Mouse (Mus musculus) liver, embryonic 11.5 days (tissue): ENCODE measurements around the gene Ptprt. TPM values are rescaled to one million over a fixed set of nuclear protein-coding genes. Genes with fewer than 3 reads are reported as not detected.

ENCODE experiments used
- ATAC-seq: fragments of 200-750 bp; cut with Nextera tagmentation; replicated peaks from 2 replicates; pipeline ENCODE4 v1.8.0; 2017; ENCODE audit warnings: moderate number of reproducible peaks, mild to moderate bottlenecking, moderate TSS enrichment, moderate library complexity; ENCODE audit not compliant: low FRiP score
- DNase-seq: peaks from one replicate; pipeline ENCODE4 v3.0.0-alpha.2; 2017; ENCODE audit warnings: low spot score
- H3K27ac ChIP-seq: fragments of 300-500 bp; sonication (generic); 2 replicates; pipeline ENCODE4 v1.5.1; 2014; ENCODE audit warnings: mild to moderate bottlenecking, low read depth, low read length, control low read depth
- H3K27me3 ChIP-seq: fragments of 300-500 bp; sonication (generic); replicated peaks from 2 replicates; pipeline ENCODE4 v1.6.1; 2014; ENCODE audit warnings: low read length, mixed read lengths; ENCODE audit not compliant: control insufficient read depth, insufficient read depth
- H3K36me3 ChIP-seq: fragments of 300-500 bp; sonication (generic); 2 replicates; pipeline ENCODE4 v1.6.1; 2014; ENCODE audit warnings: mild to moderate bottlenecking, low read length, moderate library complexity, mixed read lengths; ENCODE audit not compliant: control insufficient read depth, insufficient read depth
- H3K4me1 ChIP-seq: fragments of 300-500 bp; sonication (generic); replicated peaks from 2 replicates; pipeline ENCODE4 v1.6.1; 2014; ENCODE audit warnings: low read length, mixed read lengths; ENCODE audit not compliant: control insufficient read depth, insufficient read depth
- H3K4me2 ChIP-seq: fragments of 300-500 bp; sonication (generic); 2 replicates; pipeline ENCODE4 v1.6.1; 2014; ENCODE audit warnings: mild to moderate bottlenecking, control low read depth, moderate library complexity
- H3K4me3 ChIP-seq: fragments of 300-500 bp; sonication (generic); 2 replicates; pipeline ENCODE4 v1.5.1; 2014; ENCODE audit warnings: low read depth, low read length, control low read depth
- H3K9ac ChIP-seq: fragments of 300-500 bp; sonication (generic); 2 replicates; pipeline ENCODE4 v1.6.1; 2014; ENCODE audit warnings: low read depth, low read length, control low read depth
- H3K9me3 ChIP-seq: fragments of 300-500 bp; sonication (generic); 2 replicates; pipeline ENCODE4 v1.6.1; 2016; ENCODE audit warnings: low read length, inconsistent platforms, mixed read lengths; ENCODE audit not compliant: control insufficient read depth
- WGBS: fragments of 180-500 bp; shearing (Covaris S2); extraction: QIAGEN DNeasy Blood & Tissue Kit; methylation state at CpG from one replicate; pipeline ENCODE4 v1.1.7; 2014; 5-methylcytosine and 5-hydroxymethylcytosine counted together
- polyA plus RNA-seq: library from polyadenylated mRNA; unstranded; fragments of >200 nt; fragmentation: Nextera tagmentation; extraction: Ambion mirVana; gene quantifications from 2 replicates; pipeline ENCODE4 v1.2.1, GENCODE M21; 2014

Gene Ptprt
- polyA plus RNA-seq, 1 experiment from 2014 or later = 0.34 TPM

DNA sequence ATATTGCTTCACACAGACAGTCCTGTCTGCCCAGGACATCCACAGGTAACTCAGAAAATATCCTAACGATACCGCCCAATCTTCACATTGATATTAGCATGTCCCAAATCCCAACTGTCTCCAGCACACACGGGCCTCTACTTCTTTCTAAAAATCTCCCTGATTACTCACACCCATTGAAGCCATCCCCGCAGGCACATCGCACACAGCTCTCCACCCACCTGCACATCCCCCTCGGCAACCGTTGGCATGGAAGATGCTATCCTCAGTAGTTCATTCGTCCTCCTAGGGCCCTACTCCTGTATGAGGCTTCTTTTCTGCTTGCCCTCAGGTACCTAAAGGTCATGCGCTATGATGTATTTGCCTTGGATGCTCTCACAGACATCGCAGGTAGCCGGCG lies 89.9 kb downstream of the Ptprt start:
- Histone ChIP-seq H3K9ac (no peak overlapping the region), H3K36me3 (no peaks in the 10 kb centered on the region), H3K27me3 (no peaks in the 10 kb centered on the region), H3K4me3 (no peak overlapping the region), H3K4me2 (no peak overlapping the region), H3K4me1 (no peaks in the 10 kb centered on the region), H3K27ac (no peak overlapping the region), H3K9me3 (no peaks in the 10 kb centered on the region)
- DNase-seq (no peak), ATAC-seq (no peak)
- 84% methylated on average over 12 of the region's 12 CpGs for WGBS

DNA sequence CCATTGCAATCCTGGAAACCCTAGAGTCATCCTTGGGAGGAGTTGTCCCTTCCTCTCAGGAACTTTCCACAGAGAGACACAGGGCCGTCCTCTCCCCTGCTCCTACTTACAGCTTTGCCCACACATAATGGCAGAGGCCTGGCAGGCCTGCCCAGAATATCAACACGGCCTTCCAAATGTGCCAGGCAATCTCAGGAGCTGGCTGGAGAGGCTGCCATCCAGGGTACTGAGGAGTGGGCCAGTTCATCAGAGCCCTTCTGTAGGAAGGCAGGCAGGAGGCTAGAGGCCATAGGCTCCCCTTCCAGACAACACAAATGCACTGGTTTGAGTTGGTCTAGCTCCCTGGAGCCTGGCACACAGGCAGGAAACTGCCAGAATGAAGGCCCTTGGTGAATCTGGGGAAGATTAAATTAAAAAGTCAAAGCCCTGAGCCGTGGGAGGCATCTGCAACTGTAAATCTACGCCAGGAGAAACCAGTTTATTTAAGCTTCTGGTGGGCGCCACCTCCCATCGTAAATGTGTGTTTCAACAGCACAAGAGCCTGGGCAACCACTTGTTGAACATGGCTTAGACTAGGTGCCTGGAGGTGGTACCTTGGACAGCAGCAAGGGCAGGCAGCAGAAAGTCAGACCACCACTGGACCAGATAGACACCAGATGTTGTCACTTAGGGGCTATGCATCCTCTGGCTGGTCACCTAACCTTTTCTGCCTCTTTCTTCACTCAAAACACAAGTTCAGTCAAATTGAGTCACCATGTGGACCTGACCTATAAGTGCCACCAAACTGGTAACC lies 92.4 kb downstream of the Ptprt start:
- no peak for DNase-seq
- H3K27ac ChIP-seq = no peak overlapping the region

DNA sequence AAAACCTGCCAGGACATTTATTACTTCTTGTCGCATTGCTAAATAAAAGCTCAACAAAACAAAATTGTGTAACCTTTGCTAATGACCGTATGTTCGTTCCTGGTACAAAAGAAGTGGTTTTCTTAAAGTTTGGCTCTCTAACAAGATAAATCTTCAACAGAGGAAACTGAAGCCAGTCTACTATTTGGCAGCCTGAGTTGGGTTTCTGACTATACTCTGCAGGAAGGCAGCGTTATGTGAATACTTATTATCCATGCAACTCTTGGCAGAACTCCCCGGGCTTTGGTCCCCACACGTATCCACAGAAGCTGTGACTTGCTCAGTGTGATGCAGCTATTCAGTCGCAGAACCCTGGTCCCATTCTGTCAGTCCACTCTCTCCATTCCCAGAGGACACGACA lies 112.6 kb downstream of the Ptprt start:
- no peak for ATAC-seq
- no peak overlapping the region for H3K9ac ChIP-seq
- no peak overlapping the region for H3K27ac ChIP-seq
- H3K4me2 ChIP-seq = no peak overlapping the region
- no peak for DNase-seq
- no peaks in the 10 kb centered on the region for H3K9me3 ChIP-seq
- no peaks in the 10 kb centered on the region for H3K27me3 ChIP-seq
- H3K4me3 ChIP-seq = no peak overlapping the region
- no peaks in the 10 kb centered on the region for H3K36me3 ChIP-seq
- 87% methylated on average over 8 of the region's 8 CpGs for WGBS
- H3K4me1 ChIP-seq = no peaks in the 10 kb centered on the region

More for the DNA sequence above, 92.4 kb downstream of the Ptprt start:
- ATAC-seq = no peak
- Histone ChIP-seq H3K4me1 (no peaks in the 10 kb centered on the region), H3K9me3 (no peaks in the 10 kb centered on the region), H3K4me3 (no peak overlapping the region), H3K4me2 (no peak overlapping the region), H3K36me3 (no peaks in the 10 kb centered on the region), H3K27me3 (no peaks in the 10 kb centered on the region), H3K9ac (no peak overlapping the region)
- 62% methylated on average over 6 of the region's 6 CpGs for WGBS

DNA sequence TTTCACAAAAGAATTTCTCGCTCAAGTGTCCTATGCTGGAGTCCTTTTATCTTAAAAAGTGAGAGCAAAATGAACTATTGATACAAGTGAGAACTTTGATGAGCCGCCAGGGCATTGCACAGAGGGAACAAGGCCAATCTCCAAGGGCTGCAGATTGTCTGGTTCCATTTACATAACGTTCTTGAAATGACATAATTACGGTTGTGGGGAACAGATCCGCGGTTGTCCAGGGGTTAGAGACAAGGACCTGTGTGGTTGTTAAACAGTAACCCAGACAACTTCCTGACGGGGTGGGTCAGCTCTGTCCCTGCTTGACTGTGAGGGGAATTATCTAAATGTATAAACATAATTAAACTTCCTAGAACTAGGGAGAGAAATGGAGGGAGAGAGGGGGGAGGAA lies 129.3 kb downstream of the Ptprt start:
- Histone ChIP-seq H3K27me3 (no peaks in the 10 kb centered on the region), H3K9me3 (0 out of 2 replicates have a peak, but pooled peaks cover 2% of the 10 kb centered on the region), H3K27ac (no peak overlapping the region), H3K4me1 (no peaks in the 10 kb centered on the region; the same call in 1 of the 2 replicates), H3K36me3 (no peaks in the 10 kb centered on the region), H3K9ac (no peak overlapping the region), H3K4me2 (no peak overlapping the region), H3K4me3 (no peak overlapping the region)
- DNase-seq (no peak), ATAC-seq (no peak)
- WGBS = 57% methylated on average over 7 of the region's 7 CpGs

DNA sequence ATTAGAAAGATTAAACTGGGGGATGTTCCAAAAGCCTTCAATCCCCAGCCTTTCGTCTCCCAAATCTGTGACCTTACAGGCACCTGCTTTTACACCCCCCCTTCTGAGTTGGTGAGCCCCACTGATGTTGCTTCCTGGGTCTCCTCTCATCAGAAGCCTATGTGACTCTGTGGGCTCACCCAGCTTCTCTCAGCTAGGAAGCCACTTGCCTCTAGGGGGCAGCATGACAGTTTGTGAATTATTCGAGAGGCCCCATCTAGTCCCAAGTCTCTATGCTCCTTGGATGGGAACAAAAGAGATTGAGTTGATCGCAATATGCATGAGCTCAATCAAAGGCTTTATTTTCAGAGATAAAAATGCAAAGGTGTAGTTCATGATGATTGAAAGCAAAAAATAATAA lies 132.0 kb downstream of the Ptprt start:
- no peak overlapping the region for H3K4me3 ChIP-seq
- no peaks in the 10 kb centered on the region for H3K9me3 ChIP-seq
- WGBS = 85% methylated on average over 3 of the region's 3 CpGs
- no peaks in the 10 kb centered on the region for H3K36me3 ChIP-seq
- no peaks in the 10 kb centered on the region for H3K27me3 ChIP-seq
- no peak overlapping the region for H3K9ac ChIP-seq
- DNase-seq (no peak), ATAC-seq (no peak)
- no peaks in the 10 kb centered on the region; the same call in 1 of the 2 replicates for H3K4me1 ChIP-seq
- no peak overlapping the region for H3K4me2 ChIP-seq
- no peak overlapping the region for H3K27ac ChIP-seq

DNA sequence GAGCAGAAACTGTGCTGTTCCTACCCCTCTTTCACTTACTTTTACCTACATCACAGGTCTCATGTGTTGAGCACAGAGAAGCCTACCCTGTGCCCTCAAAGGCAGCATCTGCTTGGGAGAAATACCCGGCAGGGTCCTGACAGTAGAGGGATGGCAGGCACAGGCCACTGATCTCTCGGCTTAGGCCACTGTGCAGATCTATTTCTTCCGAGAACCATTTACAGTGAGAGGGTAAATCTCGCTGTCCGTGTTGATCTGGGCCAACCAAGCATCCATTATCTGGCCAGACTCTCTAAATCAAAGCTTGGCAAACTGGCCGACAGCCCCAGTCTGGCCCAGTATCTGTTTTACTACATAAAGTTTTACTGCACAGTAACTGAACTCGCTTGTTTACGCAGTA lies 145.0 kb downstream of the Ptprt start:
- H3K36me3 ChIP-seq = no peaks in the 10 kb centered on the region
- no peaks in the 10 kb centered on the region for H3K4me1 ChIP-seq
- DNase-seq = no peak
- no peaks in the 10 kb centered on the region for H3K27me3 ChIP-seq
- WGBS = 78% methylated on average over 8 of the region's 8 CpGs
- H3K9ac ChIP-seq = no peak overlapping the region
- no peak overlapping the region for H3K4me3 ChIP-seq
- ATAC-seq = no peak
- H3K4me2 ChIP-seq = no peak overlapping the region
- no peak overlapping the region for H3K27ac ChIP-seq
- no peaks in the 10 kb centered on the region for H3K9me3 ChIP-seq

DNA sequence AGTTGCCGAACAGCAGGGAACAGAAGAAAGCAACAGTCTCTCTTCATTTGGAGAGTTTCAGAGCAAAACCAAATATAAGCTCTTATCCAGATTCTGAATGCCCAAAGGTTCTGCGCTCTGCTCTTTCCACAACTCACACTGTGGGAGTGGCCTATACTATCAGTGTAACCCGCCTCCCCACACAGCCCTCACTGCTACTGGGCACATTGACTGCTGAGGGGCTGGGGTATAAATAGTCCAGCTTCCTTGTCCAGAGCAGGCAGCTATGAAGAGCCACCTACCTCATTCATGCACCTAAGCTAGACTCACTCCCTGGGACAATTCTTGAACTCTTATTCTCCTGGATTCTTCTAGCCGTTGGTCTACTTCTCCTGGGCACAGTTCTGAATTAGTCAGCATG lies 147.9 kb downstream of the Ptprt start:
- no peak overlapping the region for H3K27ac ChIP-seq
- no peak overlapping the region for H3K9ac ChIP-seq
- DNase-seq (no peak), ATAC-seq (no peak)
- 78% methylated on average over 4 of the region's 4 CpGs for WGBS
- no peaks in the 10 kb centered on the region for H3K9me3 ChIP-seq
- H3K27me3 ChIP-seq = no peaks in the 10 kb centered on the region
- no peaks in the 10 kb centered on the region for H3K4me1 ChIP-seq
- H3K4me3 ChIP-seq = no peak overlapping the region
- H3K36me3 ChIP-seq = no peaks in the 10 kb centered on the region
- no peak overlapping the region for H3K4me2 ChIP-seq

DNA sequence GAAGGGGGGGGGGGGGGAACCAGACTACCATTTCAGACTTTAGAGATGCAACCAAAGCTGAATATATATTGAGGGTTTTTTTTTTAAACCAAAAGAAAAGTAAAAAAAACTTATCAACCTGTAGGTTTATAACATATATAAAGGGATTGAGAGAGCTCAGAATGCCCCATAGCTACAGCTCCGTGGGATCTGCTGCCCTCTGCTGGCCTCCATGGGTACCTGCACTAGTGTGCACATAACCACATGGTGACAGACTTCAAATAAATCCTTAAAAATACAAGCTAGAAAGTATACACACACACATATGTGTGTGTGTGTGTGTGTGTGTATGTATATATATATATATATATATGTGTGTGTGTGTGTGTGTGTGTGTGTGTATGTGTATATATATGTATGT lies 148.9 kb downstream of the Ptprt start:
- ATAC-seq (no peak), DNase-seq (no peak)
- Histone ChIP-seq H3K36me3 (no peaks in the 10 kb centered on the region), H3K4me3 (no peak overlapping the region), H3K9ac (no peak overlapping the region), H3K4me2 (no peak overlapping the region), H3K27me3 (no peaks in the 10 kb centered on the region), H3K9me3 (no peaks in the 10 kb centered on the region), H3K27ac (no peak overlapping the region), H3K4me1 (no peaks in the 10 kb centered on the region)
- 76% methylated on average over 1 of the region's 1 CpGs for WGBS

DNA sequence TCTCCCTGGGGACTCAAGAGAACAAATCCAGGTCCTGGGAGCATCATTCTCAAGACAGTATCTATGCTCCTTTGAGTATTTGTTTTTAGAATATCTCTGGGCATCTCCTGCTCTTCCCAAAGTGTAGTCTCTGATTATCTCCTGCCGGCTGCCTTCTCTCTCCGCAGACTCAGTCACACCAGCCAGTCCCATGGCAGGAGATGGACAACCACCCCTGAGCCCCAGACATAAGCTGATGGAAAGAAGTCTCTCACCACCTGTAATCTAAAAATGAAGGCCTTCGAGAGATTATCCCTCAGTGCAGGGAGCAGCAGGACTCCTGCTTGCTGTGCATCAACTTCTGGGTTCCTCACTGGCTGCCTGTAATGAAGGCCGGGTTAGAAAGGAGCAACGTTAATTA lies 151.9 kb downstream of the Ptprt start:
- ATAC-seq (no peak), DNase-seq (no peak)
- 73% methylated on average over 5 of the region's 5 CpGs for WGBS
- Histone ChIP-seq H3K9me3 (no peaks in the 10 kb centered on the region), H3K4me2 (no peak overlapping the region), H3K9ac (no peak overlapping the region), H3K4me1 (no peaks in the 10 kb centered on the region), H3K27me3 (no peaks in the 10 kb centered on the region), H3K27ac (no peak overlapping the region), H3K36me3 (no peaks in the 10 kb centered on the region), H3K4me3 (no peak overlapping the region)
